Mouse (Mus musculus): ENCODE measurements around the gene Pinlyp. TPM values are rescaled to one million over a fixed set of nuclear protein-coding genes. Genes with fewer than 3 reads are reported as not detected.
"Not testable (repeated sequence)": the region's sequence is repeated elsewhere in the genome, so short reads cannot be mapped to it uniquely, and the experiment has no call there.

Pinlyp gene
- polyA plus RNA-seq, 2 experiments, result 0.35 to 1.7 TPM

DNA sequence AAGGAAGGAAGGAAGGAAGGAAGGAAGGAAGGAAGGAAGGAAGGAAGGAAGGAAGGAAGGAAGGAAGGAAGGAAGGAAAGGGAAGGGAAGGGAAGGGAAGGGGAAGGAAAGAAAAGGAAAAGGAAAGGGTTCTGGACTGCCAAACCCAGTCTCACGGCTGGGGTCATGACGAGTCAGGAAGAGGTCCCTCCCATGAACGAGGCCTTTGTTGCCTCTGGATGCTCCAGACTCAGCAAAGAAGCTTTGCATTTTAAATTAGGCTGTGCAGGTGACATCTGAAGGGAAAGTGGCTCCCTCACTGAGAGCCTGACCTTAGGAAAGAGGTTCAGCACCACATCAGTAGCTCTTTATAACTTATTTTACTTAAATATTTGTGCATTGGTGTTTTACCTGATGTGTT is 26.8 kb downstream of the Pinlyp start:
- Histone ChIP-seq H3K9ac (ENCODE audit: low read depth, low read length, severe bottlenecking) (no peak overlapping the region), H3K4me2 (replicated peaks; ENCODE audit: low read depth, low read length, severe bottlenecking) (no peak overlapping the region), H3K27me3 (ENCODE audit: control insufficient read depth, insufficient read depth, low read length) (no peaks in the 10 kb centered on the region), H3K4me3 (replicated peaks; ENCODE audit: low read length) (no peak overlapping the region), H3K4me1 (ENCODE audit: control insufficient read depth, insufficient read depth, low read length) (no peaks in the 10 kb centered on the region), H3K27ac (replicated peaks; ENCODE audit: low read depth, low read length) (no peak overlapping the region), H3K36me3 (ENCODE audit: control insufficient read depth, insufficient read depth, low read length) (peaks cover 15% of the 10 kb centered on the region), H3K9me3 (ENCODE audit: control insufficient read depth, low read length) (no peaks in the 10 kb centered on the region)
- no peak for TF ChIP-seq POLR2A (IDR thresholded peaks at IDR 0.05; ENCODE audit: borderline replicate concordance, extremely low read depth, insufficient read depth, insufficient read length)
- ATAC-seq (ENCODE audit: low FRiP score, low read depth), result no peak
- DNase-seq (ENCODE audit: low spot score), result no peak
- WGBS, result 54% methylated on average over 3 of the region's 3 CpGs

DNA sequence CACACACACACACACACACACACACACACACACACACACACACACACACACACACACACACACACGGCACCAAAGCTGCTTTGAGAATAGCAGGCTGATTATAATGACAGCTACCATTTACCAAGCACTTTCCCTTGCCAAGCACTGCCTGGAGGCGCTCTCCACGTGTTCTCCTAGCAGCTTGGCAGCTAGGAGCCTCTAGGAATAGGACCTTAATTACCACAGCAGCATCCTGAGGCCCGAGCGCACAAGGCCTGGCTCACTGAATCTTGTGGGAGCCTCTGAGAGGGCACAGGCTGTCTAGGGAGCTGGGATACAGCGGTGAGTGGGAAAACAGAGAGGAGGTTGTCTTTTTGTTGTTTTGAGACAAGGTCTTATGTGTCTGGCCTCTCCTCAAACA is 28.3 kb downstream of the Pinlyp start:
- Histone ChIP-seq H3K9ac (ENCODE audit: low read depth, low read length, severe bottlenecking) (no peak overlapping the region), H3K4me2 (replicated peaks; ENCODE audit: low read depth, low read length, severe bottlenecking) (no peak overlapping the region), H3K27ac (replicated peaks; ENCODE audit: low read depth, low read length) (no peak overlapping the region), H3K9me3 (ENCODE audit: control insufficient read depth, low read length) (no peaks in the 10 kb centered on the region), H3K36me3 (ENCODE audit: control insufficient read depth, insufficient read depth, low read length) (peaks cover 15% of the 10 kb centered on the region), H3K4me1 (ENCODE audit: control insufficient read depth, insufficient read depth, low read length) (no peaks in the 10 kb centered on the region), H3K4me3 (replicated peaks; ENCODE audit: low read length) (no peak overlapping the region), H3K27me3 (ENCODE audit: control insufficient read depth, insufficient read depth, low read length) (no peaks in the 10 kb centered on the region)
- DNase-seq (ENCODE audit: low spot score), result no peak
- TF ChIP-seq POLR2A (IDR thresholded peaks at IDR 0.05; ENCODE audit: borderline replicate concordance, extremely low read depth, insufficient read depth, insufficient read length), result no peak
- 42% methylated on average over 6 of the region's 6 CpGs for whole genome bisulfite sequencing
- no peak for ATAC-seq (ENCODE audit: low FRiP score, low read depth)

- Histone ChIP-seq H3K9ac (ENCODE audit: low read depth, low read length, severe bottlenecking) (no peak overlapping the region), H3K27me3 (ENCODE audit: control insufficient read depth, insufficient read depth, low read length) (no peaks in the 10 kb centered on the region), H3K27ac (replicated peaks; ENCODE audit: low read depth, low read length) (no peak overlapping the region), H3K4me3 (replicated peaks; ENCODE audit: low read length) (no peak overlapping the region), H3K9me3 (ENCODE audit: control insufficient read depth, low read length) (no peaks in the 10 kb centered on the region), H3K36me3 (ENCODE audit: control insufficient read depth, insufficient read depth, low read length) (peaks cover 15% of the 10 kb centered on the region), H3K4me2 (replicated peaks; ENCODE audit: low read depth, low read length, severe bottlenecking) (no peak overlapping the region), H3K4me1 (ENCODE audit: control insufficient read depth, insufficient read depth, low read length) (no peaks in the 10 kb centered on the region)
- WGBS, result 40% methylated on average over 5 of the region's 5 CpGs
- ATAC-seq (ENCODE audit: low FRiP score, low read depth) (no peak), DNase-seq (ENCODE audit: low spot score) (no peak)
- TF ChIP-seq POLR2A (IDR thresholded peaks at IDR 0.05; ENCODE audit: borderline replicate concordance, extremely low read depth, insufficient read depth, insufficient read length), result no peak
Observed at GRCm38 (mm10) chr7:24517077-24517476, 28.8 kb downstream of the Pinlyp start.

DNA sequence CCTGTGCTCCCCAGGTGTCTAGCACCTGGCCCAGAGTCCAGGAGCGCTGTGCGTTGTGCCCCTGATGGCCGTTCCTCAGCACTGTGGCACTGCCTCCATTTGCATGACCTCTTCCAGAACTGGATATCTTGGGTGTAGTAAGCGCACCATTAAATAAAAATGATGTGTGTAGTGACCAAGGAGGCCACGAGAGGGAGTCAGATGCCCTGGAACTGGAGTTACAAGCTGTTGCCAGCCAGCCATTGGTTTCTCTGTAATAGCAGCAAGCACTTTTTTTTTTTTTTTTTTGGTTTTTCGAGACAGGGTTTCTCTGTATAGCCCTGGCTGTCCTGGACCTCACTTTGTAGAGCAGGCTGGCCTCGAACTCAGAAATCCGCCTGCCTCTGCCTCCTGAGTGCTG is 29.6 kb downstream of the Pinlyp start:
- not testable (repeated sequence) for H3K4me2 ChIP-seq (replicated peaks; ENCODE audit: low read depth, low read length, severe bottlenecking); H3K9me3 ChIP-seq (ENCODE audit: control insufficient read depth, low read length); H3K4me1 ChIP-seq (ENCODE audit: control insufficient read depth, insufficient read depth, low read length); H3K9ac ChIP-seq (ENCODE audit: low read depth, low read length, severe bottlenecking); H3K27me3 ChIP-seq (ENCODE audit: control insufficient read depth, insufficient read depth, low read length); DNase-seq (ENCODE audit: low spot score); H3K27ac ChIP-seq (replicated peaks; ENCODE audit: low read depth, low read length); ATAC-seq (ENCODE audit: low FRiP score, low read depth); H3K4me3 ChIP-seq (replicated peaks; ENCODE audit: low read length)
- peaks cover 15% of the 10 kb centered on the region for H3K36me3 ChIP-seq (ENCODE audit: control insufficient read depth, insufficient read depth, low read length)
- WGBS, result 70% methylated on average over 8 of the region's 8 CpGs

GRCm38 (mm10) chr7:24512355-24512754 is 33.6 kb downstream of the Pinlyp start, which contains the start of gene AC161166.1:
TSS of gene AC161166.1 (minus strand) at chr7:24512455.
- Histone ChIP-seq H3K36me3 (ENCODE audit: control insufficient read depth, insufficient read depth, low read length) (peaks cover 15% of the 10 kb centered on the region), H3K9me3 (ENCODE audit: control insufficient read depth, low read length) (no peaks in the 10 kb centered on the region), H3K4me3 (replicated peaks; ENCODE audit: low read length) (no peak within 1 kb of the TSS), H3K9ac (ENCODE audit: low read depth, low read length, severe bottlenecking) (no peak within 1 kb of the TSS), H3K27me3 (ENCODE audit: control insufficient read depth, insufficient read depth, low read length) (no peaks in the 10 kb centered on the region), H3K4me2 (replicated peaks; ENCODE audit: low read depth, low read length, severe bottlenecking) (no peak within 1 kb of the TSS), H3K27ac (replicated peaks; ENCODE audit: low read depth, low read length) (no peak within 1 kb of the TSS), H3K4me1 (ENCODE audit: control insufficient read depth, insufficient read depth, low read length) (no peaks in the 10 kb centered on the region)
- ATAC-seq (ENCODE audit: low FRiP score, low read depth), result no peak
- 92% methylated on average over 7 of the region's 7 CpGs for WGBS
- no peak for DNase-seq (ENCODE audit: low spot score)
- no peak for TF ChIP-seq POLR2A (IDR thresholded peaks at IDR 0.05; ENCODE audit: borderline replicate concordance, extremely low read depth, insufficient read depth, insufficient read length)

- H3K27me3 ChIP-seq (ENCODE audit: control insufficient read depth, insufficient read depth, low read length), result no peaks in the 10 kb centered on the region
- peaks cover 15% of the 10 kb centered on the region for H3K4me1 ChIP-seq (ENCODE audit: control insufficient read depth, insufficient read depth, low read length)
- peak; percentile 7; the same call in 1 of the 2 replicates for ATAC-seq (ENCODE audit: low FRiP score, low read depth)
- H3K27ac ChIP-seq (replicated peaks; ENCODE audit: low read depth, low read length), result peak overlapping the region; percentile 99
- no peak for DNase-seq (ENCODE audit: low spot score)
- no peaks in the 10 kb centered on the region for H3K9me3 ChIP-seq (ENCODE audit: control insufficient read depth, low read length)
- H3K4me3 ChIP-seq (replicated peaks; ENCODE audit: low read length), result peak overlapping the region; percentile 83
- peak overlapping the region; percentile 76 for H3K4me2 ChIP-seq (replicated peaks; ENCODE audit: low read depth, low read length, severe bottlenecking)
- peak overlapping the region; percentile 96 for H3K9ac ChIP-seq (ENCODE audit: low read depth, low read length, severe bottlenecking)
- no peak for TF ChIP-seq POLR2A (IDR thresholded peaks at IDR 0.05; ENCODE audit: borderline replicate concordance, extremely low read depth, insufficient read depth, insufficient read length)
- under 1% methylated on average over 20 of the region's 20 CpGs for WGBS
- no peaks in the 10 kb centered on the region; the same call in 1 of the 2 replicates for H3K36me3 ChIP-seq (ENCODE audit: control insufficient read depth, insufficient read depth, low read length)
Observed at GRCm38 (mm10) chr7:24507726-24508114, 38.2 kb downstream of the Pinlyp start.

All from limb, embryonic 14.5 days (tissue).